Comparison of ENCODE assay signal across 12 mouse cellular contexts in the genomic region with DNA sequence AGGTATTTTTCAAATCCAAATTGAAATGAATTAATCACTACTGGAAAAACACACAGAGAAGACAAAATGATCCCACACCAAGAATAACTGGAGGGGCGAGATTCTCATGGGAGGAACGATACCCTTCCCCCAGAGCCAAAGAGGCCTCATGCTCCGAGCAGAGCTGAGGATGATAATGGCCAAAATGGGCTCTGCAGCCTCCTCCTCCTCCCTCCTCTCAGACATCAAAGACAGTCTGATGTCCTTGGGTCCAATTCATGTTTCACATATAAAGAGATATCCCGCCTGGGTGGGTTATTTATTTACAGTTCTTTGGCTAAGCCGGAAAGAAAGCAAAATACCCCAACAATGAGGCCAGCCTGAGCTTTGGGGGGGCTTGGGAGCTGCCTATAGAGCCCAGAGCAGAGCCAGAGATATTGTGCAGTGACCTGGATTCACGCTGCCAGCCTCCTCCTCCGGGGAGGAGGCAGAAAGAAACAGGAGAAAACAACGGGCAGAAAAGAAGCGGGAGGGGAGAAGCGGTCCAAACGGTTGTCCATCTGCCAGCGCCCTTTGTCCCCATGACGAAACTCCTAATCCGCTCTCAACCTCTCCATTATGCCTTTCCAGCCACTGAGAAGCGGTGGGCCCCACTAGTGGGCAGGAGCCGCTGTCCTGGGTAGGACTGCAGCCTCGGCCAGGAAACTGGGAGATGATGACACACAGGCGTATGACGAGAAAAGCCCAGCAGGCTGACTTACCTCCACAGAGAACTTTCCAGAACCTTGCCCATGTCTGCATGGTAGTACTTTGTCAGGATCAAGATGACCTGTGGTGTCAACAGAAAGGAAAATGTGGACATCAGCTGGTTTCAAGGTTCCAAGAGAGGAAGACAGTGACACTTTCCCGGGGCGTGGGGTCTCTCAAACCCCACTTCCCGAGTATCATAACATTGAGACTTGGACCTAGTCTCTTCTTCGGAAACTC. TPM values are rescaled to one million over a fixed set of nuclear protein-coding genes. Genes with fewer than 3 reads are reported as not detected.
A peak's percentile ranks its signal among the peaks of the same experiment; 100 is the strongest.
DNase-seq lines count a peak whose midpoint lies in the region; ATAC-seq lines count a peak whose summit lies in the region.
"Had no signal": no experiment of that assay in that cellular context is flagged by ENCODE, and none has a peak within 500 bp of the region (broad histone marks: within the 10 kb centered on the region; RNA-seq: fewer than 3 reads in every experiment).

No protein-coding gene starts in this region.

- peak overlapping the region; percentile 23; the same call in 1 of the 2 replicates for H3K27ac ChIP-seq in forebrain, embryonic 14.5 days (ENCODE audit: low read depth, low read length)
- H3K27ac ChIP-seq in midbrain, embryonic 12.5 days (replicated peaks), result peak overlapping the region; percentile 76
- H3K27ac ChIP-seq: stomach, embryonic 15.5 days had no signal

- no peaks in the 10 kb centered on the region for H3K36me3 ChIP-seq in forebrain, embryonic 14.5 days (ENCODE audit: control insufficient read depth, insufficient read depth, low read length)
- H3K36me3 ChIP-seq in midbrain, embryonic 12.5 days, result no peaks in the 10 kb centered on the region
- H3K36me3 ChIP-seq: stomach, embryonic 15.5 days had no signal

- no peak overlapping the region for H3K4me3 ChIP-seq in forebrain, embryonic 14.5 days (ENCODE audit: low read depth, low read length)
- no peak overlapping the region for H3K4me3 ChIP-seq in midbrain, embryonic 12.5 days
- H3K4me3 ChIP-seq: stomach, embryonic 15.5 days had no signal

- H3K27me3 ChIP-seq in forebrain, embryonic 14.5 days (replicated peaks; ENCODE audit: control insufficient read depth, insufficient read depth, low read length), result no peaks in the 10 kb centered on the region
- no peaks in the 10 kb centered on the region; the same call in 1 of the 2 replicates for H3K27me3 ChIP-seq in midbrain, embryonic 12.5 days
- H3K27me3 ChIP-seq: stomach, embryonic 15.5 days had no signal

- H3K4me2 ChIP-seq in forebrain, embryonic 14.5 days (ENCODE audit: low read length), result no peak overlapping the region
- peak overlapping the region; percentile 15; the same call in 1 of the 2 replicates for H3K4me2 ChIP-seq in midbrain, embryonic 12.5 days (replicated peaks)
- H3K4me2 ChIP-seq: stomach, embryonic 15.5 days had no signal

- H3K9ac ChIP-seq in forebrain, embryonic 14.5 days (ENCODE audit: low read length), result no peak overlapping the region
- H3K9ac ChIP-seq in midbrain, embryonic 12.5 days (replicated peaks), result no peak overlapping the region
- H3K9ac ChIP-seq: stomach, embryonic 15.5 days had no signal

- peak; percentile 31 for DNase-seq in adrenal gland, postnatal 10 days
- DNase-seq in adrenal gland, adult 8-10 months, result no peak
- peak; percentile 23 for DNase-seq in adrenal gland, postnatal 14 days
- peak; percentile 62 for DNase-seq in forebrain, embryonic 14.5 days (ENCODE audit: low spot score)
- DNase-seq in right cerebral cortex, adult 2 months (ENCODE audit: low spot score in 2 of 2), result no peak
- no peak for DNase-seq in thymus, postnatal 14 days
- DNase-seq: layer of hippocampus, adult 9-11 months; liver had no signal

- H3K9me3 ChIP-seq in forebrain, embryonic 14.5 days (replicated peaks; ENCODE audit: control insufficient read depth, low read length), result no peaks in the 10 kb centered on the region
- H3K9me3 ChIP-seq in midbrain, embryonic 12.5 days, result no peaks in the 10 kb centered on the region
- H3K9me3 ChIP-seq: stomach, embryonic 15.5 days had no signal

- H3K4me1 ChIP-seq in forebrain, embryonic 14.5 days (ENCODE audit: control insufficient read depth, insufficient read depth, low read length), result peaks cover 8% of the 10 kb centered on the region; the same call in 1 of the 2 replicates
- peaks cover 47% of the 10 kb centered on the region for H3K4me1 ChIP-seq in midbrain, embryonic 12.5 days

- WGBS in forebrain, embryonic 14.5 days, result 28% methylated on average over 23 of the region's 23 CpGs
- 26% methylated on average over 23 of the region's 23 CpGs for WGBS in midbrain, embryonic 12.5 days

- peak; percentile 63 for ATAC-seq in forebrain, embryonic 14.5 days
- peak; percentile 68 for ATAC-seq in midbrain, embryonic 12.5 days (ENCODE audit: low FRiP score, low read depth)
- ATAC-seq in monocyte, adult 5-6 weeks (replicated peaks; ENCODE audit: insufficient number of reproducible peaks, low FRiP score, low TSS enrichment, poor library complexity, severe bottlenecking), result no peak

RNA-seq across cellular contexts. Expression of gene Psapl1, which starts 24.9 kb away (rescaled TPM):
- not detected for total RNA-seq in adrenal gland, postnatal 10 days (2021)
- under 1 TPM in 1 of 4 experiments, not detected in 3; 0.10 TPM for total RNA-seq in adrenal gland, adult 8-10 months (2022)
- total RNA-seq in adrenal gland, postnatal 14 days (2021), result not detected in 2 replicates
- not detected in 2 replicates for polyA plus RNA-seq in forebrain, embryonic 14.5 days (2014; fragmentation: Nextera tagmentation; extraction: Ambion mirVana)
- 0.15 and 0.20 TPM in 2 replicates for polyA plus RNA-seq in midbrain, embryonic 12.5 days (2016; fragmentation: Nextera tagmentation; extraction: Ambion mirVana)
- total RNA-seq in monocyte, adult 5-6 weeks (2017), result not detected in 3 replicates
- polyA plus RNA-seq: heart, postnatal 0 days had no signal

Comparison
In these comparisons a context has a peak if more than half of its experiments do, and no peak if none do; other contexts are left out.
1. DNase-seq: peak in adrenal gland, postnatal 10 days (single experiment), adrenal gland, postnatal 14 days (single experiment) and forebrain, embryonic 14.5 days (single experiment); none in adrenal gland, adult 8-10 months (single experiment), right cerebral cortex, adult 2 months (0 of 2) and thymus, postnatal 14 days (single experiment).